Mouse (Mus musculus) forebrain, embryonic 16.5 days (tissue): Measurements from ENCODE around the gene Pip5k1c. TPM values are rescaled to one million over a fixed set of nuclear protein-coding genes. Genes with fewer than 3 reads are reported as not detected.
A peak's percentile ranks its signal among the peaks of the same experiment; 100 is the strongest.

Experiments used
- ATAC-seq: fragments of 200-750 bp; cut with Nextera tagmentation; 2 replicates; pipeline ENCODE4 v1.8.0; 2017; ENCODE audit warnings: mild to moderate bottlenecking, moderate library complexity
- H3K27ac ChIP-seq: fragments of 300-500 bp; sonication (generic); 2 replicates; pipeline ENCODE4 v1.5.1; 2014; ENCODE audit warnings: low read length, control low read depth
- H3K27me3 ChIP-seq: fragments of 300-500 bp; sonication (generic); replicated peaks from 2 replicates; pipeline ENCODE4 v1.6.1; 2014; ENCODE audit warnings: low read length; ENCODE audit not compliant: control insufficient read depth, insufficient read depth
- H3K36me3 ChIP-seq: fragments of 300-500 bp; sonication (generic); 2 replicates; pipeline ENCODE4 v1.6.1; 2014; ENCODE audit not compliant: control insufficient read depth, insufficient read depth
- H3K4me1 ChIP-seq: fragments of 300-500 bp; sonication (generic); replicated peaks from 2 replicates; pipeline ENCODE4 v1.6.1; 2014; ENCODE audit warnings: low read length; ENCODE audit not compliant: control insufficient read depth, insufficient read depth
- H3K4me2 ChIP-seq: fragments of 300-500 bp; sonication (generic); 2 replicates; pipeline ENCODE4 v1.6.1; 2014; ENCODE audit warnings: mild to moderate bottlenecking, low read length, control low read depth
- H3K4me3 ChIP-seq: fragments of 300-500 bp; sonication (generic); replicated peaks from 2 replicates; pipeline ENCODE4 v1.5.1; 2014; ENCODE audit warnings: mild to moderate bottlenecking, low read length, control low read depth
- H3K9ac ChIP-seq: fragments of 300-500 bp; sonication (generic); replicated peaks from 2 replicates; pipeline ENCODE4 v1.6.1; 2014; ENCODE audit warnings: low read depth, low read length, control low read depth
- H3K9me3 ChIP-seq: fragments of 300-500 bp; sonication (generic); 2 replicates; pipeline ENCODE4 v1.6.1; 2016; ENCODE audit warnings: low read length; ENCODE audit not compliant: control insufficient read depth
- WGBS: fragments of 180-500 bp; shearing (Covaris S2); extraction: QIAGEN DNeasy Blood & Tissue Kit; methylation state at CpG from one replicate; pipeline ENCODE4 v1.1.7; 2014; 5-methylcytosine and 5-hydroxymethylcytosine counted together
- polyA plus RNA-seq: library from polyadenylated mRNA; unstranded; fragments of >200 nt; fragmentation: Nextera tagmentation; extraction: Ambion mirVana; gene quantifications from 2 replicates; pipeline ENCODE4 v1.2.1, GENCODE M21; 2015

Gene Pip5k1c
- polyA plus RNA-seq, 1 experiment from 2014 or later, result 143 TPM

GRCm38 (mm10) chr10:81289278-81289677 is 3.5 kb upstream of the Pip5k1c start:
- Histone ChIP-seq H3K27ac (no peak overlapping the region), H3K27me3 (peaks cover 6% of the 10 kb centered on the region), H3K4me3 (no peak overlapping the region), H3K9me3 (no peaks in the 10 kb centered on the region), H3K4me2 (no peak overlapping the region), H3K4me1 (peaks cover 34% of the 10 kb centered on the region), H3K9ac (no peak overlapping the region), H3K36me3 (no peaks in the 10 kb centered on the region)
- 3% methylated on average over 7 of the region's 7 CpGs for WGBS
- ATAC-seq, result no peak

- Histone ChIP-seq H3K36me3 (no peaks in the 10 kb centered on the region), H3K4me1 (peaks cover 38% of the 10 kb centered on the region), H3K27me3 (peaks cover under 1% of the 10 kb centered on the region), H3K4me2 (no peak overlapping the region), H3K4me3 (no peak overlapping the region), H3K9me3 (no peaks in the 10 kb centered on the region), H3K9ac (no peak overlapping the region), H3K27ac (no peak overlapping the region)
- ATAC-seq, result no peak
- 61% methylated on average over 14 of the region's 14 CpGs for WGBS
Measured at GRCm38 (mm10) chr10:81289811-81290210, 3.0 kb upstream of the Pip5k1c start.

GRCm38 (mm10) chr10:81290698-81291460 is 1.9 kb upstream of the Pip5k1c start:
- no peak for ATAC-seq
- H3K4me3 ChIP-seq, result no peak overlapping the region
- H3K4me2 ChIP-seq, result no peak overlapping the region
- no peaks in the 10 kb centered on the region for H3K36me3 ChIP-seq
- no peak overlapping the region for H3K9ac ChIP-seq
- 9% methylated on average over 24 of the region's 24 CpGs for WGBS
- H3K27me3 ChIP-seq, result no peaks in the 10 kb centered on the region
- no peak overlapping the region for H3K27ac ChIP-seq
- H3K9me3 ChIP-seq, result no peaks in the 10 kb centered on the region
- peaks cover 36% of the 10 kb centered on the region for H3K4me1 ChIP-seq

- ATAC-seq, result no peak
- Histone ChIP-seq H3K27ac (no peak within 1 kb of the TSS), H3K4me2 (peak within 1 kb of the TSS; percentile 98; the same call in 1 of the 2 replicates), H3K36me3 (no peaks in the 10 kb centered on the region), H3K9me3 (no peaks in the 10 kb centered on the region), H3K9ac (no peak within 1 kb of the TSS), H3K4me1 (peaks cover 31% of the 10 kb centered on the region), H3K4me3 (peak within 1 kb of the TSS; percentile 99; the same call in 1 of the 2 replicates), H3K27me3 (no peaks in the 10 kb centered on the region)
- 76% methylated on average over 9 of the region's 9 CpGs for WGBS
Measured at GRCm38 (mm10) chr10:81291511-81292104, 1.2 kb upstream of the Pip5k1c start, which contains the start of gene Tjp3. TSS of gene Tjp3 (minus strand) at chr10:81291581.

- peak overlapping the region; percentile 95 for H3K9ac ChIP-seq
- peak; percentile 26 for ATAC-seq
Measured at GRCm38 (mm10) chr10:81293334-81294030, 719 bp downstream of the Pip5k1c start.

GRCm38 (mm10) chr10:81294442-81294841 is 1.7 kb downstream of the Pip5k1c start:
- no peak overlapping the region for H3K27ac ChIP-seq
- peak overlapping the region; percentile 98 for H3K4me2 ChIP-seq
- H3K27me3 ChIP-seq, result no peaks in the 10 kb centered on the region
- no peak for ATAC-seq
- H3K4me3 ChIP-seq, result peak overlapping the region; percentile 99
- no peaks in the 10 kb centered on the region for H3K36me3 ChIP-seq
- peak overlapping the region; percentile 95 for H3K9ac ChIP-seq
- peaks cover 29% of the 10 kb centered on the region for H3K4me1 ChIP-seq
- H3K9me3 ChIP-seq, result no peaks in the 10 kb centered on the region
- WGBS, result 68% methylated on average over 8 of the region's 8 CpGs

More at GRCm38 (mm10) chr10:81293334-81294030, 719 bp downstream of the Pip5k1c start:
- peak overlapping the region; percentile 99 for H3K4me3 ChIP-seq
- peaks cover 31% of the 10 kb centered on the region for H3K4me1 ChIP-seq
- H3K4me2 ChIP-seq, result peak overlapping the region; percentile 98
- peak overlapping the region; percentile 92 for H3K27ac ChIP-seq
- no peaks in the 10 kb centered on the region for H3K9me3 ChIP-seq
- 2% methylated on average over 25 of the region's 25 CpGs for WGBS
- no peaks in the 10 kb centered on the region for H3K36me3 ChIP-seq
- H3K27me3 ChIP-seq, result no peaks in the 10 kb centered on the region

- ATAC-seq, result no peak
- H3K27me3 ChIP-seq, result no peaks in the 10 kb centered on the region
- H3K36me3 ChIP-seq, result no peaks in the 10 kb centered on the region
- no peak overlapping the region for H3K27ac ChIP-seq
- H3K9me3 ChIP-seq, result no peaks in the 10 kb centered on the region
- H3K4me1 ChIP-seq, result peaks cover 28% of the 10 kb centered on the region
- H3K9ac ChIP-seq, result no peak overlapping the region
- no peak overlapping the region for H3K4me3 ChIP-seq
- 84% methylated on average over 6 of the region's 6 CpGs for WGBS
- no peak overlapping the region; the same call in 1 of the 2 replicates for H3K4me2 ChIP-seq
Measured at GRCm38 (mm10) chr10:81295185-81295584, 2.4 kb downstream of the Pip5k1c start.

- 84% methylated on average over 6 of the region's 6 CpGs for WGBS
- Histone ChIP-seq H3K4me1 (peaks cover 19% of the 10 kb centered on the region), H3K27me3 (no peaks in the 10 kb centered on the region), H3K27ac (no peak overlapping the region), H3K36me3 (no peaks in the 10 kb centered on the region), H3K4me2 (no peak overlapping the region), H3K4me3 (no peak overlapping the region), H3K9ac (no peak overlapping the region), H3K9me3 (no peaks in the 10 kb centered on the region)
- no peak for ATAC-seq
Measured at GRCm38 (mm10) chr10:81297246-81297645, 4.5 kb downstream of the Pip5k1c start.

- Histone ChIP-seq H3K4me1 (peaks cover 25% of the 10 kb centered on the region), H3K27me3 (no peaks in the 10 kb centered on the region), H3K4me2 (no peak overlapping the region), H3K27ac (no peak overlapping the region; the same call in 1 of the 2 replicates), H3K9me3 (no peaks in the 10 kb centered on the region), H3K36me3 (no peaks in the 10 kb centered on the region), H3K9ac (no peak overlapping the region), H3K4me3 (no peak overlapping the region)
- 75% methylated on average over 9 of the region's 10 CpGs for WGBS
- ATAC-seq, result no peak
Measured at GRCm38 (mm10) chr10:81297845-81298244, 5.1 kb downstream of the Pip5k1c start.
